Mouse (Mus musculus): ENCODE data around the gene Ace3.

The Ace3 gene

GRCm38 (mm10) chr11:106045780-106046179 is 51.3 kb downstream of the Ace3 start:
- no peak for DNase-seq

- DNase-seq: no peak
These were observed 52.1 kb downstream of the Ace3 start for GRCm38 (mm10) chr11:106046584-106046983.

GRCm38 (mm10) chr11:106053921-106054320 is 59.4 kb downstream of the Ace3 start:
- DNase-seq: no peak

- DNase-seq: no peak
These were observed 60.1 kb downstream of the Ace3 start for GRCm38 (mm10) chr11:106054600-106054999.
